Mouse (Mus musculus) monocyte, adult 5-6 weeks (primary cell): ENCODE results near the gene Habp2. TPM values are rescaled to one million over a fixed set of nuclear protein-coding genes. Genes with fewer than 3 reads are reported as not detected.
"Not testable (repeated sequence)": the region's sequence is repeated elsewhere in the genome, so short reads cannot be mapped to it uniquely, and the experiment has no call there.

Source experiments
- ATAC-seq: fragments of 153-309, 156-312 bp; replicated peaks from 2 replicates; pipeline ENCODE4 v1.8.0; 2017; ENCODE audit warnings: mild to moderate bottlenecking; ENCODE audit not compliant: low TSS enrichment, insufficient number of reproducible peaks, severe bottlenecking, poor library complexity, low FRiP score
- total RNA-seq: library from RNA; stranded (forward); fragments of 200-1000, 200-491, 200-594 nt; gene quantifications from 3 replicates; pipeline ENCODE4 v1.2.3, GENCODE M21; 2017

Gene Habp2
- total RNA-seq, 1 experiment from 2014 or later: not detected

DNA sequence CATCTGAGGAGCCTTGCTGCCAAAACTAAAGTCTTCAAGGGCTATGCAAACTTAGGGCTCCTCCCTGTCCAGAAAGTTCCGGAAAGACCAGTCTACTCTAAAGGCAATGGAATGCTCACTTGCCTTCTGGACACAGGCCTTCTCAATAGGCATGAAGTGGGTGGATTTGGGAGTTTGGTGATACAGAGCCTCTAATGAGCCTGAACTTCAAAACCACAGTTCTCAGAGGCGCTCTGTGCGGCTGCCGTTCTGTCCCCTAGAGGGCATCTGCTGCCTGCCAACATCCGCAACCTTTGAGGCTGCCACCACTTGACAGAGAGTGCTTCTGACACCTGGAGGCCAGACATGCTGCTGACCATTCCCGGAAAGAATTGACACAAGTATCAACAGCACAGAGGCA, 62.4 kb downstream of the Habp2 start:
- ATAC-seq: no peak

DNA sequence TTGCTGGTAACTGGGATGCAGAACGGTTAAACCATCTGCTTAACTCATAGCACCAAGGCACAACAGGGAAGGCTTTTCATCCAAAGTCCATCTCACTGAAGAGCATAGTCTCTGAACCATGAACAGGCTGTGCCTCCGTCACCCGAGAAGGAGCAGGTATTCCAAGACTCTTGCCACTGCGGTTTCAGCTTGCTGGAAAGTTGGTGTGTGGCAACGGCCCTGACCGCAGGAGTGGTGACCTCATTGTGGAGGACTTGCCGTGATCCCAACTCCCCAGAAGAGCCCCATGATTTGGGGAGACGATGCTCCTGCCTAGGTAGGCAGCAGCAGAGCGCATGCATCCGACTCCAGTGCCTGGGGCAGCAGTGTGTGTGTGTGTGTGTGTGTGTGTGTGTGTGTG, 66.8 kb downstream of the Habp2 start:
- no peak for ATAC-seq

- no peak for ATAC-seq
Measured at GRCm38 (mm10) chr19:56355201-56355600, 68.3 kb downstream of the Habp2 start.

GRCm38 (mm10) chr19:56356480-56357373, 69.8 kb downstream of the Habp2 start:
- ATAC-seq: no peak

GRCm38 (mm10) chr19:56357374-56357708, 70.4 kb downstream of the Habp2 start:
- not testable (repeated sequence) for ATAC-seq

DNA sequence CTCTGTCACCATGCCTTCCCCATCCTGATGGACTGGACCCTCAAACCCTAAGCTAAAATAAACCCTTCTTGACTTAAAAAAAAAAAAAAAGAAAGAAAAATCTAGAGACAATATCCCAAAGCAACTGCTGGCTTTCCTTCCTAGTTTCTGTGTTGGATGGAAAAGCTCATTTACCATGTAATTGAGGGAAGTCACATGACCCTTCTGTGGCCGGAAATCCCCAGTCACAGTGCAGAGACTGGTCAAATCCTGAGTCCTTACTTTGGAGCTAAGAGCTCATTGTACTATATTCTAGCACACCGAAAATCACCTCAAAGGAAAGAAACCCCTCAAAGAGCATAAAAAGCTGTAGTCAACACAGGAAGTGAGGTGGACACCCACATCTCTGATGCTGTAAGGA, 72.0 kb downstream of the Habp2 start:
- no peak for ATAC-seq

DNA sequence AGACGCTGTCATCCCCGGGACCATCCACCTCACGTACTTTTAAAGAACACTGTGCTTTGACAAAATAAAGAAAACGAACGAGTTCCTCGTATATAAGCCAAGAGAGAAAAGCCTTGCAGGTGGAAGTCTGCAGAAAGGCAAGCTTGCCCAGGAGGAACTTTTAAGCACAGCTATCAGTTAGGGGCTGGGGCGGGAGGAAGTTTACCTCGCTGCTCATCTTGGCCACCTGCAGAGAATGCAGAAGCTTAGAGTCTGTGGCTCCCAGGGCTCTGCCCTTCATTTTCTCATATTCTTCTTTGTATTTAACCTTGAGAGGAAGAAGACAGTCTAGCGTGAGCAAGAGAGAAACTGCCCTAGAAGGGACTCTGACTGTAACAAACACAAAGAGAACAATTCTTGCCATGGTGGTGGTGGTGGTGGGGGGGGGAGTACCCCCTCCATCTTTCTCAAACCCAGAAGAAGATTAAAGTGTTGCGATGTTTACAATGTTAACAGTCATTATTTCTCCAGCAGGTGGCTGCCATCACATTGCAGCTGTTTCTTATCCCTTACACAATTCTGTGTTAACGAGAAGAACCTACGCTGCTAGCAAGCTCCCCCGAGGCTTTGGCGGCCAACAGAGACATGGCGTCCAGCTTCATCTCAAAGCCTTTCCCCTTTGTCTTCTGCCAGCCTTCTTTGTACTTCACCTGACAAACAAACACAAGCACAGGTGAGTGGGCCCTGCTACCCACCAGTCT, 77.0 kb downstream of the Habp2 start:
- no peak for ATAC-seq

DNA sequence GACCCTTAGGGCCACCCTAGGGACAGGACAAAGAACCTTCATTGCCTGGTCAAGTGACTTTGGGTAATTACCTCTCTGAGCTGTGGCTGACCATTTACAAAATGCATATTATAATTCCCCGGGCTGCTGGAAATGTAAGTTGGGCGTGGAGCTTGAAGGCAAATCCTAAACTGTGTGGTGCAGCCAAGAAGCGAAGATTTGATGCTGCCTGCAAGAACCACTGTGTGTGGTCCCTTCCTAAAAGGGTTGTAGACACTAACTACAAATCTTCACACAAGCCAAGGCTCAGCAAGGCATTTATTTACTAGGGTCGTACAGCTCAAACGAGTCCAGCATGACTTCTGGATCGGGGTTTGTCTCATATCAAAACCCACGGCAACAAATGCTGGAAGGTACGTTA, 77.6 kb downstream of the Habp2 start:
- ATAC-seq: no peak

- ATAC-seq: no peak
Measured at GRCm38 (mm10) chr19:56366168-56366567, 79.2 kb downstream of the Habp2 start.

DNA sequence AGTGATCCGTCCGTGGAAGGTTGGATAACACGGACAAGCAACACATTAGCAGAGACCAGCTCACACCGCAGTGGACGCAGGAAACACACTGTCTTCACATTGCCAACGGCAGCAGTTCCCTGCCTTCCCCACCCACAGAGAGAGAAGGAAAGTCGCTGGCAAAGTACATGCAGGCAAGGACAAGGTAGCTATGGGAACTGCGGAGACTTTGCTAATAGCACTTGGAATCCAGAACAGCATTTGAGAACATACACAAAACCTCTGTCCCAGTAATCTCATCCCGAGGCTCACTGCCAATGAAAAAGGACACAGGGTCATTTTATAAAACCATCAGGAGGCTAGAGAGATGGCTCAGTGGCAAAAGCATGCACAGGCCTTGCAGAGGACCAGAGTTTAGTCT, 79.7 kb downstream of the Habp2 start:
- ATAC-seq: no peak

GRCm38 (mm10) chr19:56367778-56368177, 80.8 kb downstream of the Habp2 start:
- no peak for ATAC-seq

DNA sequence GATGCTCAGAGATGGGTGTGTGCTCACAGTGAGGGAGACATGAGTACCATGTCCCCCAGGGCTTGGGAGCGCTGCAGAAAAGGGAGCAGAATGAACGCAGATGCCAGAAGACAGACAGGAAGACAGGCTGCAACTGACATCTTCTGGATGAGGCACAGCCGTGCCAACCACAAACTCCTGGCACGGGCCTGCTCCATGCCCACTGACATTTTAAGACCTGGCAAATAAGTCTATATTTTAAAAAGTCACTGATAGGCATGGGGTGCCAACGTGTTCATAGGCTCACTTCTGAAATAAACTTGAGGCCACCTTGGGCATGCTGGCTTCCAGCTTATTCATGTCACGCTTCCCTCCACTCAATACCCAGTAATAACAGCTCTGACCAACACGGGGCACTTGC, 82.0 kb downstream of the Habp2 start:
- ATAC-seq: no peak

Other genes starting within 250 kb of the Habp2 start
- gene Nrap, start 102.9 kb downstream of the Habp2 start, total RNA-seq: 0.43 TPM in 1 of 3 replicates, not detected in the others
- 24.3 to 36.1 TPM (median 25.4 TPM) in 3 replicates for gene Casp7, start 110.0 kb downstream of the Habp2 start, total RNA-seq
- gene Plekhs1, start 174.5 kb downstream of the Habp2 start, total RNA-seq: not detected in 3 replicates